In genomic region chr4:8926642-8927275, GRCm38 (mm10) we compare ENCODE assay signal across 12 mouse cellular contexts.
DNase-seq lines count a peak whose midpoint lies in the region; ATAC-seq and TF ChIP-seq lines count a peak whose summit lies in the region.
"Had no signal": no experiment of that assay in that cellular context is flagged by ENCODE, and none has a peak within 500 bp of the region (broad histone marks: within the 10 kb centered on the region; RNA-seq: fewer than 3 reads in every experiment).

No protein-coding gene starts in this region.

- H3K27ac ChIP-seq in liver, postnatal 0 days (ENCODE audit: low read depth), result peak overlapping the region; percentile 36
- peak overlapping the region; percentile 96 for H3K27ac ChIP-seq in CH12.LX (ENCODE audit: insufficient read depth, low read depth)
- H3K27ac ChIP-seq: stomach, embryonic 15.5 days had no signal

- 0 out of 2 replicates have a peak, but pooled peaks have one; percentile 9 for TF ChIP-seq CTCF in liver, postnatal 0 days (IDR thresholded peaks at IDR 0.05; ENCODE audit: low read depth)
- TF ChIP-seq CTCF in CH12.LX (conservative IDR thresholded peaks at IDR 0.05 in 1 of 2, IDR thresholded peaks at IDR 0.05 in 1 of 2; ENCODE audit: low read depth in 2 of 2, low read length in 2 of 2), result peak in 1 of 2 experiments; percentile 28; a peak in 1 of 4 replicates

- H3K9ac ChIP-seq in liver, postnatal 0 days (replicated peaks), result no peak overlapping the region
- peak overlapping the region; percentile 20 for H3K9ac ChIP-seq in CH12.LX (ENCODE audit: insufficient read depth, low read depth)
- H3K9ac ChIP-seq: lung, embryonic 14.5 days; stomach, embryonic 15.5 days had no signal

- peak overlapping the region; percentile 15; the same call in 1 of the 2 replicates for H3K4me2 ChIP-seq in liver, postnatal 0 days (ENCODE audit: low read depth, low read length)
- peak overlapping the region; percentile 61 for H3K4me2 ChIP-seq in CH12.LX (ENCODE audit: insufficient read depth, low read depth, poor library complexity, severe bottlenecking)
- H3K4me2 ChIP-seq: lung, embryonic 14.5 days; stomach, embryonic 15.5 days had no signal

- dilution Hi-C loops in CH12.LX (cut with MboI; ENCODE audit: extremely low pct_ligation_motif_present, extremely low pct_unique_long_range_greater_than_20kb, low sequenced_read_pairs), result no loop called here

- TF ChIP-seq POLR2A in CH12.LX (IDR thresholded peaks at IDR 0.05; ENCODE audit: low read depth, low read length), result peak; percentile 46

- H3K4me3 ChIP-seq in liver, postnatal 0 days (ENCODE audit: low read depth, low read length), result no peak overlapping the region
- H3K4me3 ChIP-seq in CH12.LX (replicated peaks in 1 of 3; ENCODE audit: low read depth in 2 of 3, low read length in 2 of 3, poor library complexity in 1 of 3), result peak overlapping the region in 2 of 3 experiments; percentile 12 to 38
- H3K4me3 ChIP-seq: stomach, embryonic 15.5 days had no signal

- no peak; the same call in none of the 2 replicates for TF ChIP-seq RAD21 in CH12.LX (IDR thresholded peaks at IDR 0.05; ENCODE audit: low read depth, low read length)

- 21% methylated on average over 9 of the region's 9 CpGs for WGBS in liver, postnatal 0 days (ENCODE audit: insufficient replicate concordance)

- H3K9me3 ChIP-seq in liver, postnatal 0 days (ENCODE audit: low read length), result no peaks in the 10 kb centered on the region
- no peaks in the 10 kb centered on the region for H3K9me3 ChIP-seq in CH12.LX (replicated peaks; ENCODE audit: low read length)
- H3K9me3 ChIP-seq: stomach, embryonic 15.5 days had no signal

- no peaks in the 10 kb centered on the region for H3K36me3 ChIP-seq in liver, postnatal 0 days (replicated peaks; ENCODE audit: insufficient read depth, low read length)
- peaks cover 0 to 15% of the 10 kb centered on the region in 2 experiments for H3K36me3 ChIP-seq in CH12.LX (replicated peaks in 1 of 2; ENCODE audit: control insufficient read depth in 1 of 2, insufficient read depth in 1 of 2, low read length in 1 of 2)
- H3K36me3 ChIP-seq: stomach, embryonic 15.5 days had no signal

- in situ Hi-C loops in CH12.LX (cut with MboI; ENCODE audit: low pct_ligation_motif_present, low pct_unique_long_range_greater_than_20kb, low sequenced_read_pairs), result loop anchor here (10.0 kb wide), 1 partner anchor 222 kb away; no protein-coding TSS in a partner anchor

- peaks cover 31% of the 10 kb centered on the region for H3K4me1 ChIP-seq in liver, postnatal 0 days (ENCODE audit: insufficient read depth)
- peaks cover 40 to 74% of the 10 kb centered on the region in 2 experiments for H3K4me1 ChIP-seq in CH12.LX (ENCODE audit: control insufficient read depth in 1 of 2, insufficient read depth in 2 of 2)

- no peak for ATAC-seq in liver, postnatal 0 days
- ATAC-seq in monocyte, adult 5-6 weeks (replicated peaks; ENCODE audit: insufficient number of reproducible peaks, low FRiP score, low TSS enrichment, poor library complexity, severe bottlenecking), result peak; percentile 47; the same call in 1 of the 2 replicates

- peak; percentile 35 for DNase-seq in liver, postnatal 0 days
- DNase-seq in liver (no peak), CH12.LX (ENCODE audit: extremely low read depth) (peak; percentile 95)
- peak; percentile 37 to 49 for DNase-seq in thymus, postnatal 10 days (ENCODE audit: low spot score in 2 of 2)
- no peak for DNase-seq in c-Kit-positive CD71-positive TER-119-positive erythroid progenitor cells, embryonic 14.5 days (ENCODE audit: low spot score)
- no peak for DNase-seq in kidney, adult 9 months
- no peak for DNase-seq in embryo, embryonic 10.5 days (ENCODE audit: low spot score)
- DNase-seq: gastrocnemius, postnatal 10 days; kidney, adult 18-20 months; lung, embryonic 14.5 days had no signal

- H3K27me3 ChIP-seq in liver, postnatal 0 days (ENCODE audit: insufficient read depth, low read length), result no peaks in the 10 kb centered on the region
- H3K27me3 ChIP-seq in CH12.LX (replicated peaks), result no peaks in the 10 kb centered on the region
- H3K27me3 ChIP-seq: stomach, embryonic 15.5 days had no signal

- no peaks in the 10 kb centered on the region for H3K79me2 ChIP-seq in CH12.LX (replicated peaks; ENCODE audit: control insufficient read depth, extremely low read depth, insufficient read depth, poor library complexity, severe bottlenecking)

- TF ChIP-seq EP300 in liver, postnatal 0 days (IDR thresholded peaks at IDR 0.05; ENCODE audit: low read depth), result no peak
- TF ChIP-seq EP300 in CH12.LX (IDR thresholded peaks at IDR 0.05; ENCODE audit: low read length), result no peak; the same call in 1 of the 2 replicates

TF ChIP-seq in CH12.LX, 34 proteins besides CTCF, POLR2A, EP300 and RAD21:
- no peak for TF ChIP-seq HCFC1 (IDR thresholded peaks at IDR 0.05; ENCODE audit: low read depth, low read length)
- TF ChIP-seq ELF1 (IDR thresholded peaks at IDR 0.05; ENCODE audit: low read depth, low read length), result peak; percentile 57
- 0 out of 2 replicates have a peak, but pooled peaks have one; percentile 22 for TF ChIP-seq ZMIZ1 (IDR thresholded peaks at IDR 0.05; ENCODE audit: low read depth, low read length)
- TF ChIP-seq CHD2 (IDR thresholded peaks at IDR 0.05; ENCODE audit: low read length), result no peak
- TF ChIP-seq ZC3H11A (IDR thresholded peaks at IDR 0.05; ENCODE audit: low read depth, low read length), result no peak
- peak; percentile 73 for TF ChIP-seq MYC (IDR thresholded peaks at IDR 0.05; ENCODE audit: low read depth, low read length)
- TF ChIP-seq E2F4 (IDR thresholded peaks at IDR 0.05; ENCODE audit: insufficient replicate concordance, low read depth, low read length), result peak; percentile 75; the same call in 1 of the 2 replicates
- TF ChIP-seq MEF2A (IDR thresholded peaks at IDR 0.05; ENCODE audit: borderline replicate concordance, low read depth, low read length), result 0 out of 2 replicates have a peak, but pooled peaks have one; percentile 57
- TF ChIP-seq BHLHE40 (IDR thresholded peaks at IDR 0.05; ENCODE audit: low read depth, low read length), result peak; percentile 66
- 0 out of 2 replicates have a peak, but pooled peaks have one; percentile 25 for TF ChIP-seq SIN3A (IDR thresholded peaks at IDR 0.05; ENCODE audit: low read length)
- TF ChIP-seq USF1 (IDR thresholded peaks at IDR 0.05; ENCODE audit: low read depth, low read length), result no peak
- TF ChIP-seq NELFE (IDR thresholded peaks at IDR 0.05; ENCODE audit: low read depth, low read length), result peak; percentile 46; the same call in 1 of the 2 replicates
- peak; percentile 84; the same call in 1 of the 2 replicates for TF ChIP-seq MAFK (IDR thresholded peaks at IDR 0.05; ENCODE audit: insufficient replicate concordance, low read length)
- 0 out of 2 replicates have a peak, but pooled peaks have one; percentile 26 for TF ChIP-seq TCF12 (IDR thresholded peaks at IDR 0.05; ENCODE audit: low read depth, low read length)
- peak; percentile 82 for TF ChIP-seq ETS1 (conservative IDR thresholded peaks at IDR 0.05; ENCODE audit: low read depth, low read length)
- TF ChIP-seq TBP (conservative IDR thresholded peaks at IDR 0.05; ENCODE audit: low read depth, low read length), result peak; percentile 79
- TF ChIP-seq IRF4 (IDR thresholded peaks at IDR 0.05; ENCODE audit: low read depth, low read length), result peak; percentile 63; the same call in 1 of the 2 replicates
- TF ChIP-seq MXI1 (IDR thresholded peaks at IDR 0.05; ENCODE audit: low read depth, low read length), result peak; percentile 52
- TF ChIP-seq MAZ (IDR thresholded peaks at IDR 0.05; ENCODE audit: low read depth, low read length), result peak; percentile 81; the same call in 1 of the 2 replicates

Comparison
In these comparisons a context has a peak if more than half of its experiments do, and no peak if none do; other contexts are left out.
1. DNase-seq: peak in liver, postnatal 0 days (single experiment), CH12.LX (single experiment) and thymus, postnatal 10 days (2 of 2); none in liver (single experiment), c-Kit-positive CD71-positive TER-119-positive erythroid progenitor cells, embryonic 14.5 days (single experiment), kidney, adult 9 months (single experiment) and embryo, embryonic 10.5 days (single experiment).